Mouse (Mus musculus) forebrain, embryonic 16.5 days (tissue): Measurements from ENCODE around the gene Abca1. TPM values are rescaled to one million over a fixed set of nuclear protein-coding genes. Genes with fewer than 3 reads are reported as not detected.

Experiments
- ATAC-seq: fragments of 200-750 bp; cut with Nextera tagmentation; 2 replicates; pipeline ENCODE4 v1.8.0; 2017; ENCODE audit warnings: mild to moderate bottlenecking, moderate library complexity
- H3K27ac ChIP-seq: fragments of 300-500 bp; sonication (generic); 2 replicates; pipeline ENCODE4 v1.5.1; 2014; ENCODE audit warnings: low read length, control low read depth
- H3K27me3 ChIP-seq: fragments of 300-500 bp; sonication (generic); replicated peaks from 2 replicates; pipeline ENCODE4 v1.6.1; 2014; ENCODE audit warnings: low read length; ENCODE audit not compliant: control insufficient read depth, insufficient read depth
- H3K36me3 ChIP-seq: fragments of 300-500 bp; sonication (generic); 2 replicates; pipeline ENCODE4 v1.6.1; 2014; ENCODE audit not compliant: control insufficient read depth, insufficient read depth
- H3K4me1 ChIP-seq: fragments of 300-500 bp; sonication (generic); replicated peaks from 2 replicates; pipeline ENCODE4 v1.6.1; 2014; ENCODE audit warnings: low read length; ENCODE audit not compliant: control insufficient read depth, insufficient read depth
- H3K4me2 ChIP-seq: fragments of 300-500 bp; sonication (generic); 2 replicates; pipeline ENCODE4 v1.6.1; 2014; ENCODE audit warnings: mild to moderate bottlenecking, low read length, control low read depth
- H3K4me3 ChIP-seq: fragments of 300-500 bp; sonication (generic); replicated peaks from 2 replicates; pipeline ENCODE4 v1.5.1; 2014; ENCODE audit warnings: mild to moderate bottlenecking, low read length, control low read depth
- H3K9ac ChIP-seq: fragments of 300-500 bp; sonication (generic); replicated peaks from 2 replicates; pipeline ENCODE4 v1.6.1; 2014; ENCODE audit warnings: low read depth, low read length, control low read depth
- H3K9me3 ChIP-seq: fragments of 300-500 bp; sonication (generic); 2 replicates; pipeline ENCODE4 v1.6.1; 2016; ENCODE audit warnings: low read length; ENCODE audit not compliant: control insufficient read depth
- WGBS: fragments of 180-500 bp; shearing (Covaris S2); extraction: QIAGEN DNeasy Blood & Tissue Kit; methylation state at CpG from one replicate; pipeline ENCODE4 v1.1.7; 2014; 5-methylcytosine and 5-hydroxymethylcytosine counted together
- polyA plus RNA-seq: library from polyadenylated mRNA; unstranded; fragments of >200 nt; fragmentation: Nextera tagmentation; extraction: Ambion mirVana; gene quantifications from 2 replicates; pipeline ENCODE4 v1.2.1, GENCODE M21; 2015

Abca1 gene
- polyA plus RNA-seq, 1 experiment from 2014 or later = 8.9 TPM

DNA sequence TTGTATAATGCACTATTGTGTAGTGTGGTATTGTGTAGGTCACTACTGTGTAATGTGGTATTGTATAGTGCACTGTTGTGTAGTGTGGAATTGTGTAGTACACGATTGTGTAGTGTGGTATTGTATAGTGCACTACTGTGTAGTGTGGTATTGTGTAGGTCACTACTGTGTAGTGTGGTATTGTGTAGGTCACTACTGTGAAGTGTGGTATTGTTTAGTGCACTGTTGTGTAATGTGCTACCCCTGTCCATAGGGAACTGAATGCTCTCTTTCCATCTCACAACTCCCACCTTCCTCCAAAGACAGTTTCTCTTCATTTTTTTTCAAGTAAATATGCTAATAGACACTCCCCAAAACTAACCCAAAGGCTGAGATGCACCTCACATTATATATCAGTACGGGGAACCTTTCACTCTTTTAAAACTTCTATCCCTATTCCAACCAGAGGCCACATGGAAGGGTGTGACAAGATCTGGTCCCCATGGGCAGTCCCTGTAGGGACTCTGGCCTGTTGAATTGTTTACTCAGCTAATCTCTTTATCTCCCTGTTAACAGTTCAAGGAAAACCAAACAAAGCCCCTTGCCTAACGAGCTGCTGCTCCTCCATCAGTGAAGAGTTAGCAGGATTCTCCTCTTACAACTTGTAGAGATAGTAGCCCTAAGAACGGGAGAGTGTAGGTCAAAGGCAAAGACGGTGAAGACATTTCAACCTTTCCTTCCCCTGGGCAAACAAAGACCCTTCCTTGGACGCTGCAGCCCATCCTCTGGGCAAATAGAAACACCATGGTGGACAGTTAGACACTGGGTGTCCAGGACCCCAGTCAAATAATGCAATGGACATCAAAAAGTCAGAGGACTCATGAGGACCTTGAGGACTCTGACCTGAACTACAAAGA is 28.8 kb downstream of the Abca1 start:
- H3K27me3 ChIP-seq = no peaks in the 10 kb centered on the region
- H3K4me3 ChIP-seq = no peak overlapping the region
- H3K9ac ChIP-seq = no peak overlapping the region
- no peak for ATAC-seq
- 56% methylated on average over 6 of the region's 6 CpGs for WGBS
- no peak overlapping the region for H3K27ac ChIP-seq
- no peak overlapping the region for H3K4me2 ChIP-seq
- peaks cover 5% of the 10 kb centered on the region for H3K36me3 ChIP-seq
- H3K4me1 ChIP-seq = no peaks in the 10 kb centered on the region
- no peaks in the 10 kb centered on the region; the same call in 1 of the 2 replicates for H3K9me3 ChIP-seq

GRCm38 (mm10) chr4:53129716-53130301 is 29.9 kb downstream of the Abca1 start:
- no peak for ATAC-seq
- Histone ChIP-seq H3K4me1 (no peaks in the 10 kb centered on the region), H3K27ac (no peak overlapping the region), H3K36me3 (peaks cover 5% of the 10 kb centered on the region), H3K4me3 (no peak overlapping the region), H3K27me3 (no peaks in the 10 kb centered on the region), H3K9ac (no peak overlapping the region), H3K9me3 (no peaks in the 10 kb centered on the region; the same call in 1 of the 2 replicates), H3K4me2 (no peak overlapping the region)
- WGBS = 92% methylated on average over 11 of the region's 11 CpGs

- no peak overlapping the region for H3K9ac ChIP-seq
- H3K4me3 ChIP-seq = no peak overlapping the region
- WGBS = 87% methylated on average over 5 of the region's 5 CpGs
- no peak for ATAC-seq
- H3K27me3 ChIP-seq = no peaks in the 10 kb centered on the region
- peaks cover 5% of the 10 kb centered on the region for H3K36me3 ChIP-seq
- no peak overlapping the region for H3K27ac ChIP-seq
- no peaks in the 10 kb centered on the region; the same call in 1 of the 2 replicates for H3K9me3 ChIP-seq
- H3K4me1 ChIP-seq = no peaks in the 10 kb centered on the region
- H3K4me2 ChIP-seq = no peak overlapping the region
Observed at GRCm38 (mm10) chr4:53127266-53127665, 32.4 kb downstream of the Abca1 start.

GRCm38 (mm10) chr4:53126794-53127193 is 32.9 kb downstream of the Abca1 start:
- H3K27me3 ChIP-seq = no peaks in the 10 kb centered on the region
- peaks cover 5% of the 10 kb centered on the region for H3K36me3 ChIP-seq
- 94% methylated on average over 7 of the region's 7 CpGs for WGBS
- H3K9me3 ChIP-seq = no peaks in the 10 kb centered on the region; the same call in 1 of the 2 replicates
- no peak for ATAC-seq
- no peak overlapping the region for H3K4me3 ChIP-seq
- H3K9ac ChIP-seq = no peak overlapping the region
- H3K4me2 ChIP-seq = no peak overlapping the region
- H3K4me1 ChIP-seq = no peaks in the 10 kb centered on the region
- H3K27ac ChIP-seq = no peak overlapping the region

- no peak overlapping the region for H3K27ac ChIP-seq
- peaks cover 5% of the 10 kb centered on the region for H3K36me3 ChIP-seq
- no peaks in the 10 kb centered on the region for H3K4me1 ChIP-seq
- no peaks in the 10 kb centered on the region; the same call in 1 of the 2 replicates for H3K9me3 ChIP-seq
- no peak overlapping the region for H3K4me3 ChIP-seq
- ATAC-seq = no peak
- 95% methylated on average over 10 of the region's 10 CpGs for WGBS
- no peak overlapping the region for H3K4me2 ChIP-seq
- H3K9ac ChIP-seq = no peak overlapping the region
- no peaks in the 10 kb centered on the region for H3K27me3 ChIP-seq
Observed at GRCm38 (mm10) chr4:53124837-53125490, 34.7 kb downstream of the Abca1 start.

DNA sequence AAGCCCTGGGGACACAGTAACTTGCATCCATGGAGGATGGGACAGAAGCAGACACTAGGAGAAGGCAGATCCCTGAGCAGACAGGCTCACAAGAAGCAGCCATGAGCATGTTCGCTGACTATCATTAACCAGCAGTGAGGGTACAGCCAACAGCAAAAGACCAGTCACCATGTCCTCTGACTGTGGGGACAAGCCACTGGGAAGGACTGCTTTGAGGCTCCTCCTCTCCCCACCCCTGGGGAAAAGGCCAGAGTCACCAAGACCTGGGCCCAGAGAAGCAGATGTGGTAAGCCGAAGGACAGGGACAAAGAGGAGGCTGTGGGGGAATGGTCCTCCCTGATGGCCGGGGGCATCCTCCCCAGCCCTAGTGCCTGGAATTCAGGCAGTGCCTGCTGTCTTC is 37.4 kb downstream of the Abca1 start:
- ATAC-seq = no peak
- WGBS = 83% methylated on average over 3 of the region's 3 CpGs
- no peak overlapping the region for H3K9ac ChIP-seq
- H3K27ac ChIP-seq = no peak overlapping the region
- no peaks in the 10 kb centered on the region for H3K4me1 ChIP-seq
- no peak overlapping the region for H3K4me2 ChIP-seq
- no peaks in the 10 kb centered on the region for H3K27me3 ChIP-seq
- peaks cover 5% of the 10 kb centered on the region for H3K36me3 ChIP-seq
- H3K9me3 ChIP-seq = no peaks in the 10 kb centered on the region; the same call in 1 of the 2 replicates
- no peak overlapping the region for H3K4me3 ChIP-seq

DNA sequence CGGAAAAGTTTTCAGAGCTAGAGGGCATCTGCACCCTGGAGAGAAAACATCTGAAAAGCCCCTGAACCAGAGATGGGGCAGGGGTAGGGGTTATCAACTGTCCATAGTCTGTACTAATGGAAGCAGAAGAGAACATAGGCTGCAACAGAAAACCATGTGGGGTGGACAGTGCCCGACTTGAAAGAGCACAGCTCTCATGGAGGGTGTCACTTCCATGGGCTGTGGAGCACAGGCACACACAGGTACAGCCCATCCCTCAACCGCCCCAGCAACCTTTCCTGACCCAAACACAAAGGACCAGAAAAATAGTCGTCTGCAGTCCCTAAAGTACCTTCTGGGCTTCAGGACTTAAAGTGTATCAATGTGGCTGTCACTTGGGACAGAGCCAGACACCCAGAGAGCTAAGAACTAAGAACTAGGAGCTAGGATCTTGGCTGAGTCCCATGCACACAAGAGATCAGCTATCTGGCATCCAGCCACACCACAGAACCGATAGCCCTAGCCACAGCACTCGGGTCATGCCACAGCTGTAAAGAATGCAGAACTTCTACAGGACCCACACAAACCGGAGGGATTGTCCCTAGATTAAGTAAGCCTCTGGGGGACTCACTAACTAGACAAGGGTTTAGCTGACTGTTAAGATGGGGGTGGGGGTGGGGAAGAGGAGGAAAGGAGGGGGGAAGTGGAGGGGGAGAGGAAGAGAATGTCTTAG is 38.0 kb downstream of the Abca1 start:
- Histone ChIP-seq H3K27me3 (no peaks in the 10 kb centered on the region), H3K36me3 (peaks cover 2% of the 10 kb centered on the region), H3K27ac (no peak overlapping the region), H3K4me3 (no peak overlapping the region), H3K9me3 (no peaks in the 10 kb centered on the region; the same call in 1 of the 2 replicates), H3K4me1 (peaks cover 2% of the 10 kb centered on the region; the same call in 1 of the 2 replicates), H3K9ac (no peak overlapping the region), H3K4me2 (no peak overlapping the region)
- no peak for ATAC-seq
- WGBS = 50% methylated on average over 7 of the region's 7 CpGs

GRCm38 (mm10) chr4:53121084-53121483 is 38.6 kb downstream of the Abca1 start:
- Histone ChIP-seq H3K36me3 (no peaks in the 10 kb centered on the region), H3K9ac (no peak overlapping the region), H3K4me1 (peaks cover 2% of the 10 kb centered on the region; the same call in 1 of the 2 replicates), H3K27me3 (no peaks in the 10 kb centered on the region), H3K27ac (no peak overlapping the region), H3K9me3 (no peaks in the 10 kb centered on the region), H3K4me2 (no peak overlapping the region), H3K4me3 (no peak overlapping the region)
- 95% methylated on average over 3 of the region's 3 CpGs for WGBS
- no peak for ATAC-seq
